Mouse (Mus musculus): ENCODE measurements around the gene Stx18.
A peak's percentile ranks its signal among the peaks of the same experiment; 100 is the strongest.

The Stx18 gene

GRCm38 (mm10) chr5:38137163-38137562 is 98.6 kb downstream of the Stx18 start:
- no peak for DNase-seq (ENCODE audit: low spot score)

DNA sequence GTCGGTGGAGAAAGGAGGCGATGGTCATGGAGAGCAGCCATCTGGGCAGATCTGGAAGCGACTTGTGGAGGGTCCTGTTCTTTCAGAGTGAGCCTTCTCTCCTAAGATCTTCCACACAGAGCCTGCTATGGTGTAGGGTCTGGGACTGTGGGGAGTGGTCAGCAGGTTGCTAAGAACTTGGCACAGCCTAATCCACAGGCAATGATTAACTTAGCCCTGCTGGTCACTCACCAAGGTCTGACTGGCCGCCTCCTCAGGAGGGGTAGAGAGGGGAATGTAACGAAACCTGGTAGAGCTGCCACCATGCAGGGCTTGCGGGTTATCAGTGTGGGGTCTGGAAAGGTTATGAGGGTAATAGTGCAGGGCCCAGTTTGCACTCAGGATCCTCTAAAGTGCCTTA is 102.4 kb downstream of the Stx18 start:
- no peak for DNase-seq (ENCODE audit: low spot score)

GRCm38 (mm10) chr5:38146524-38146923 is 108.0 kb downstream of the Stx18 start:
- no peak for DNase-seq (ENCODE audit: low spot score)

GRCm38 (mm10) chr5:38151264-38151663 is 112.7 kb downstream of the Stx18 start:
- no peak for DNase-seq (ENCODE audit: low spot score)

DNA sequence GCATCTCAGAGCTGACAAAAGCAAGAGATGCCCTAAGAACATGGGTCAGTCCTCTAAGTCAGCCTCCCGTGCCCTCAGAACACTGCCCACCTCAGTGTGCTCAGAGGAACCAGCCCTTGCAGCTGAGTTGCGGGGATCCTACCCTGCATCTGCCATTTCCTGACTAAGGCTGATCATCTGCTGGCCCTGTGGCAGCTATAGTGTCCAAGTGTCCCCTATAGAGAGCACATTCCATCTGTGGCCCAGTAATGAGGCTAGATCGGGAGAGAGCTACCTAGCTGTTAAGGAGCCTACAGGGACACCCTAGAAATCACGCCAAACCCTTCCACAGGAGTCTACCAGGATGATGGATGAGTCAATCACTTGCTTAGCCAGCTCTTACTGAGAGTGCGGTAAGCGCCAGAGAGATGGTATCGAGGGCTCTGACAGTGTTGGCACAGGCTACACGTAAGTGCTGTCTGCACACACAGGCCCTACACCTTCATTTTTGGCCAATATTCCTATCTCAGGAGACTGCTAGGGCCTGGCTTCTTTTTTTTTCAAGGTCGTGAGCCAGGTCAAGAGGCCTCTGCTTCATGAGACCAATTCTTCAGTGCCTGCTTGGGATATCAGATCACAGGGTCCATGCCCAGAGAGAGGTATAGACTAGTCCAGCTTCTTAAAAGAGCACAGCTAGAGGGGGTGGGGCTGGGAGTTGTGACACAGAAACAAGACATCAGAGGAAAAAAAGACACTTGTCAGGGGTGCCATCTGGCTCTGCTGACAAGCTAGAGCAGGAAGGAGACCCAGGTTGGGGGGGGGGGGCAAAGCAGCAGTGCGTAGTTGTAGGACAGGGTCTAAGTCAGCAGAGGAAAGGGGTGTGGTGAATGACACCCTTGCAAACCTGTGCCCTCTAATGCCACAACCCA is 113.9 kb downstream of the Stx18 start:
- DNase-seq (ENCODE audit: low spot score) = no peak

DNA sequence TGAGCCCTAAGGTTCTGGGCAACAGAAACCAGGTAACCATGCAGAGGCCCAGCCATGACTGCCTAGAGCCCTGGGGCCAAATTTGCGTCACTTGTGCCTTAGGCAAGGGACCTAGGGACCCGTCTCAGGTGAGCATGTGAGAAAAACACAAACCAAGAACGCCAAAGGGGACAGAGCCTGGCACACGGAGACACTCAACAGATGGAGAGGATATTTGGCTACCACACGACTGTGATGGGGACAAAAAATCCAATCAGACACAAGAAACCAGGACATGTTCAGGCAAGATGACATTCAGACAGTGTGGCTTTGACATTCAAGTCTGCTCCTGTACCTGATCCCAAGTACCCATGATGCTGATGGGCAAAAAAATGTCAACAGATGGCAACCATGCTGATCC is 115.1 kb downstream of the Stx18 start:
- DNase-seq (ENCODE audit: low spot score) = no peak

DNA sequence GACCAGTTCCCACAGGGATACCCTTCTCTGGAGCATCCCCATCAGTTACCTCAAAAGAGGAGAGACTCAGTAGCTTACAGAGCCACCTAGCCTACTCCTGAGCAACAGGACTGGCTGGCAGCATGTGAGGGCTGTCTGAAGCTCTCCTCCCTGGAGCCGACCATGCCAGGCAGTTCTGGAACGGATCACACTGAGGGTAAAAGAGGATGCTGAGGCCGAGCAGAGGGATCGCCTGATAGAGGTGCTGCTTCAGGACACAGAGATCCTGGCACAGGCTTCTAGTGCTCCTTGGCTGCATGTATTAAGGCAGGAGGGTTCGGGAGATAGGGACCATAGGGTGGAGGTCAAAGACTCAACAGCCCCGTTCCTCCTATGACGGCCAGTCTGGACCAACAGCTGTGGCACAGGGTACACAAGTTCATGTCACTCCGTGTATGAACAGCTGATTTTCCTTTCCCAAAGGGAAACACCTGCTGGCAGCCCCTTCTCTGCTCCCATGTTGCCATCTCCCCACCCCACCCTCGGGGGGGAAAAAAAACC is 119.0 kb downstream of the Stx18 start:
- DNase-seq (ENCODE audit: low spot score) = no peak

- DNase-seq (ENCODE audit: low spot score) = no peak
Measured at GRCm38 (mm10) chr5:38158501-38158946, 120.0 kb downstream of the Stx18 start.

DNA sequence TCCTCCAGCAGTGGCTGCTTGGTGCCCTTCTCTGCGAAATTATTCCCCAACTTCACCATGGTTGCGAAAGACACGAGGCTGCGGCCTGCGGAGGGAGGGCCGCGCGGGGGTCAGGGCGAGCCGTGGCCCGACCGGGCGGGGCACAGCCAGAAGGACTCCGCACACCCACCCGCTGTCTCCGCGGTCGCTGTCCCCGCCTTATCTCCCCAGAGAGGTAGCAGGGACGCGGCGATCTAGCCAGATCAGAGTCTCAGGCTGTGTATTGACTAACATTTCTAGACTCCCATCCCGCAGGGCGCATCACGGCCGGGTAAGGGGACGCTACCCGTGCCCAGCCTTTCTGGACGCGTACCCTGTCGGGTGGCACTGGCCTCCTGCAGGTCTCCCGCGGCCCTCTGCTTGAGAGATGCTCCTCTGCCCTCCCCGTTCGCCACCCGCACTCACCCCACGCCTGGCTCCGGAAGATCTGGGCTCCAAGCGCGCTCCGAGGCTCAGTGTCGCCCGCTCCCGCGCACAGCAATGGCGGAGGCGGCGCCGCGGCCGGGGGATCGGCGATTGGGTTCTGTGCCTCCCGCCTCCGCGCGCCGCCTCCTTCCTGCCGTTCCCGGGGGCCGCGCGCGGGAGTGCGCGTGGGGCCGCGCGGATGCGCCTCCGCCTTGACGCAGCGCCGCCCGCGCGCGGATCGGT is 120.5 kb downstream of the Stx18 start:
- peak; percentile 31 for DNase-seq (ENCODE audit: low spot score)

GRCm38 (mm10) chr5:38159634-38160413 is 121.3 kb downstream of the Stx18 start, which contains the start of gene Nsg1:
TSS of gene Nsg1 (minus strand) at chr5:38159907.
- no peak for DNase-seq (ENCODE audit: low spot score)

DNA sequence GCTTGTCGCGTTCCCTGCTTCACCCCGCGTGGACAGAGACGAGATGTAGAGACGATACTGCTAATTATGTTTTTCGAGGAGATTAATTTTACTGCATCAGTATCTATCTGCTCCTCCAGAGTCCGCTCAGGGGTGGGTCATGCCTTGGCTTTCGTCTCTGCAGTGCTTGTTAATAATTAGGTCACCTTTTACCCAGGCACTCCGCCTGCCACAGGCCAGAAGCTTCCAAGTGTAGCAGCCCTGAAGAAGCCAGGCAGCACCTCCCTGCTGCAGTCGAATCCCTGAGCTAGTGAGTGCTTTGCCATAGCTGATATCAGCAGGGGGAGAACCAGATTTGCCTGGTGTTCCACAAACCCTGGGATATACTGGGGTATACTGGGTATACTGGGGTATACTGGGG is 130.0 kb downstream of the Stx18 start:
- no peak for DNase-seq (ENCODE audit: low spot score)

DNA sequence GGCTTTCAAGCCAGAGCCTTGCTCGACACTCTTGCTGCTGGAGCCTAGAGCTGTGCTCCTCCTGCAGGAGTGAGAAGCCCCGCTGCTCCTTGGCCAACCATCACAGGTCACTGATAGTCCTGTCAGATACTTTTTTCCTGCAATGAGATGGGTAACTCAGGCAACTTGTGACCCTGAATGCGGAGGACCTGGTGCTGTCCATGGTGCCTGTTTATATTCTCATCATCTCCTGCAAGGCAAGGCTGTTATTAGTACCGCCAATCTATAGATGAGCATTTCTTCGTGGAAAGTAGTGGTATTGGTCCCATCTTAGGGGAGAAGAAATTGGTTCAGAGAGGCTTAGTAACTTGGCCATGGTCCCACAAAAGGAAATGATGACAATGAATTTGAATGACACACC is 135.2 kb downstream of the Stx18 start:
- DNase-seq (ENCODE audit: low spot score) = no peak

DNA sequence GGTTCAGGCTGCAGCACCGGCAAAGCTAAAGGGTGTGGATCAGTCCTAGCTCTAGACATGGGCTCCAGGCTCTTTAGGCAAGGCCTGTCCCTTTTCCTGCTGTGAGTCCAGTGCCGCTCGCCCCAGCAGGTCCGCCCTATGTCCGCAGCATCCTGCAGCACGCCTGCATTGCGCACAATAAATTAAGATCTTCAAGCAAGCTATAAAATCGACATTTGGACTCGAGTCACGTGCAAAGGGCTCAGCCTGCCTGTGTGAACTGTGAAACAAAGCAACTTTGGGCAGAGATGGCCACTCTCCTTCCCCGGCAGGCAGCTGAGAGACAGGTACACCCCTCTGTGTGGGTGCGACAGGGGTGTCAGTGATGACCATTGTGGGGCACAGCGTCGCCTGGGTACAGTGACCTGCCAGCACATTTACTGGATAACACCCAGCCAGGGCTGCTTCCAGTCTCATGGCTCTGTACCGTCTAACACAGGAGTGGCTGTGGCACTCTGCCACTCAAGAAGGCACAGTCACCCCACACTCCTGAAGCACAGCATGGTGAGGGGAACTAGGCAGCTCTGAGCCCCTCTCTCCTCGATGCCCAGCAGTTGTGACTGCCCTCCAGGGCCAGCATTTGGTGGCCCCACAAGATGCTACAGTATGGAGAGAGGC is 135.8 kb downstream of the Stx18 start:
- DNase-seq (ENCODE audit: low spot score) = no peak

DNA sequence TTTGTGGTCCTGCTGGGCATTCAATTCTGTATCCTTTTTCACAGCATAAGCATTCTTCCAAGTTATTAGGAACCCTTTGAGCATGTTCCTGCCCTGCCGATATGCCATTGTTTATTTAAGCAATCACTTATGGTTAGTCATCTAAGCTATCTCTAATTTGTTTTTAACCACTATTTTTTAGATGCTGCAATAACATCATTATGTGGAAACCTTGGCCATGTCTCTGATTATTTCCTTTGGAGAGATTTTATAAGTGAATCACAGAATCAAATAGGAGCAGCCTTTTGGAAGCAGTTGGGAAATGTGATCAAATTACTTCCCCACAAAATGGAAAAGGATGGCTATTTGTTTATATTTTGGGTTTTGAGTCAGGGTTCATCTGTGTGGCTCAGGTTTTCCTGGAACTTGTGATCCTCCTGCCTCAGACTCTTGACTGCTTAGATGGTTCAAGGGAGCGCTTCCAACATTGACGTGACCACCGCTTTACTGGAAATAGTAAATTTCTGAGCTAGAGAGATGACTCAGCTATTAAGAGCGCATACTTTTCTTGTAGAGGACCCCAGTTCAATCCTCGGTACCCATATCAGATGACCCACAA is 146.2 kb downstream of the Stx18 start:
- DNase-seq (ENCODE audit: low spot score) = no peak

DNA sequence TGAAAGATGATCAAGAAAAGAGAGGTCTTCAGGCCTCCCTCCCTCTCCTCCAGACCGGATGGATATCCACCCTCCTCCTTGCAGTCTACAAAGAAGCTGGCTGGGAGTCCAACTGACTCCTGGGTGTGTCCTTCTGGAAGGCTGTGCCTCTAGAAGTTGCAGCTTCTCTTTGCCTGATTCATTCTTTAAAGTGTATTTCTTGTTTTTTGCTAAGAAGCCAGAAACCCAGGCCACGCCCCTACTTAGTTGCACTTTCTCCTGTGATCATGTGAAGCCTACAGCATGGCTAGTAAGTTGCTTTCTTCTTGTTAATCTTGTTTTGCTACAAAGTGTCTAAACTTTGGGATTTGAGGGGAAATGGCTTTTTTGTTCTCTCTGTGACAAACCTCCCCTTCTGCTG is 148.5 kb downstream of the Stx18 start:
- DNase-seq (ENCODE audit: low spot score) = no peak
